Mouse (Mus musculus): ENCODE measurements around the gene Acap1.
"Not testable (repeated sequence)": the region's sequence is repeated elsewhere in the genome, so short reads cannot be mapped to it uniquely, and the experiment has no call there.

Acap1 gene

GRCm38 (mm10) chr11:69895291-69895690, at the start of gene Acap1:
Acap1 (minus strand) TSS chr11:69895539.
- no peak for DNase-seq (ENCODE audit: low spot score in 2 of 2)

GRCm38 (mm10) chr11:69940962-69941361, 45.6 kb upstream of the Acap1 start:
- DNase-seq (ENCODE audit: low spot score in 2 of 2): no peak

- no peak for DNase-seq (ENCODE audit: low spot score in 2 of 2)
Observed at GRCm38 (mm10) chr11:69939731-69940130, 44.4 kb upstream of the Acap1 start.

- no peak for DNase-seq (ENCODE audit: low spot score in 2 of 2)
Observed at GRCm38 (mm10) chr11:69939181-69939580, 43.8 kb upstream of the Acap1 start.

- DNase-seq (ENCODE audit: low spot score in 2 of 2): no peak
Observed at GRCm38 (mm10) chr11:69938401-69938979, 43.2 kb upstream of the Acap1 start.

GRCm38 (mm10) chr11:69937834-69938233, 42.5 kb upstream of the Acap1 start:
- no peak for DNase-seq (ENCODE audit: low spot score in 2 of 2)

GRCm38 (mm10) chr11:69937385-69937784, 42.0 kb upstream of the Acap1 start:
- DNase-seq (ENCODE audit: low spot score in 2 of 2): no peak

- DNase-seq (ENCODE audit: low spot score in 2 of 2): no peak
Observed at GRCm38 (mm10) chr11:69936714-69937347, 41.5 kb upstream of the Acap1 start.

GRCm38 (mm10) chr11:69936156-69936555, 40.8 kb upstream of the Acap1 start:
- DNase-seq (ENCODE audit: low spot score in 2 of 2): no peak

GRCm38 (mm10) chr11:69935137-69935879, 40.0 kb upstream of the Acap1 start, which contains the start of gene Ybx2:
Ybx2 (plus strand) TSS chr11:69935796.
- DNase-seq (ENCODE audit: low spot score in 2 of 2): peak; percentile 67 to 76

- DNase-seq (ENCODE audit: low spot score in 2 of 2): no peak
Observed at GRCm38 (mm10) chr11:69934681-69935080, 39.3 kb upstream of the Acap1 start.

GRCm38 (mm10) chr11:69934169-69934568, 38.8 kb upstream of the Acap1 start:
- DNase-seq (ENCODE audit: low spot score in 2 of 2): peak; percentile 79 to 84

GRCm38 (mm10) chr11:69933066-69933465, 37.7 kb upstream of the Acap1 start:
- DNase-seq (ENCODE audit: low spot score in 2 of 2): no peak

GRCm38 (mm10) chr11:69932254-69932653, 36.9 kb upstream of the Acap1 start:
- no peak for DNase-seq (ENCODE audit: low spot score in 2 of 2)

- DNase-seq (ENCODE audit: low spot score in 2 of 2): no peak
Observed at GRCm38 (mm10) chr11:69931769-69932168, 36.4 kb upstream of the Acap1 start.

GRCm38 (mm10) chr11:69930967-69931537, 35.7 kb upstream of the Acap1 start:
- no peak for DNase-seq (ENCODE audit: low spot score in 2 of 2)

GRCm38 (mm10) chr11:69930176-69930575, 34.8 kb upstream of the Acap1 start:
- DNase-seq (ENCODE audit: low spot score in 2 of 2): not testable (repeated sequence)

GRCm38 (mm10) chr11:69929712-69930111, 34.4 kb upstream of the Acap1 start:
- DNase-seq (ENCODE audit: low spot score in 2 of 2): no peak

GRCm38 (mm10) chr11:69927501-69927900, 32.2 kb upstream of the Acap1 start:
- no peak for DNase-seq (ENCODE audit: low spot score in 2 of 2)

GRCm38 (mm10) chr11:69922796-69923195, 27.5 kb upstream of the Acap1 start:
- no peak for DNase-seq (ENCODE audit: low spot score in 2 of 2)

GRCm38 (mm10) chr11:69922012-69922756, 26.8 kb upstream of the Acap1 start:
- DNase-seq (ENCODE audit: low spot score in 2 of 2): no peak

Measured in frontal cortex, postnatal 25 days (tissue).